Mouse (Mus musculus) neural tube, embryonic 13.5 days (tissue): Measurements from ENCODE around the gene Myo10. TPM values are rescaled to one million over a fixed set of nuclear protein-coding genes. Genes with fewer than 3 reads are reported as not detected.

ENCODE experiments used
- ATAC-seq: fragments of 200-750 bp; cut with Nextera tagmentation; 2 replicates; pipeline ENCODE4 v1.8.0; 2017; ENCODE audit warnings: low read depth, mild to moderate bottlenecking, moderate TSS enrichment, moderate library complexity
- H3K27ac ChIP-seq: fragments of 300-500 bp; sonication (generic); replicated peaks from 2 replicates; pipeline ENCODE4 v1.5.1; 2015; ENCODE audit warnings: moderate library complexity, mild to moderate bottlenecking, inconsistent platforms
- H3K27me3 ChIP-seq: fragments of 300-500 bp; sonication (generic); 2 replicates; pipeline ENCODE4 v1.6.1; 2015; ENCODE audit warnings: mild to moderate bottlenecking, inconsistent platforms
- H3K36me3 ChIP-seq: fragments of 300-500 bp; sonication (generic); 2 replicates; pipeline ENCODE4 v1.6.1; 2015; ENCODE audit warnings: mild to moderate bottlenecking, inconsistent platforms
- H3K4me1 ChIP-seq: fragments of 300-500 bp; sonication (generic); replicated peaks from 2 replicates; pipeline ENCODE4 v1.6.1; 2015; ENCODE audit warnings: inconsistent platforms
- H3K4me2 ChIP-seq: fragments of 300-500 bp; sonication (generic); 2 replicates; pipeline ENCODE4 v1.6.1; 2015; ENCODE audit warnings: inconsistent platforms, mild to moderate bottlenecking, moderate library complexity
- H3K4me3 ChIP-seq: fragments of 300-500 bp; sonication (generic); 2 replicates; pipeline ENCODE4 v1.5.1; 2015; ENCODE audit warnings: mild to moderate bottlenecking, inconsistent platforms
- H3K9ac ChIP-seq: fragments of 300-500 bp; sonication (generic); 2 replicates; pipeline ENCODE4 v1.6.1; 2015; ENCODE audit warnings: moderate library complexity, mild to moderate bottlenecking, inconsistent platforms
- H3K9me3 ChIP-seq: fragments of 300-500 bp; sonication (generic); 2 replicates; pipeline ENCODE4 v1.6.1; 2016; ENCODE audit warnings: inconsistent platforms
- WGBS: fragments of 180-500 bp; shearing (Covaris S2); methylation state at CpG from one replicate; pipeline ENCODE4 v1.1.7; 2015; 5-methylcytosine and 5-hydroxymethylcytosine counted together
- polyA plus RNA-seq: library from polyadenylated mRNA; unstranded; fragments of >200 nt; fragmentation: Nextera tagmentation; extraction: Ambion mirVana; gene quantifications from 2 replicates; pipeline ENCODE4 v1.2.1, GENCODE M21; 2015

Myo10 gene
- polyA plus RNA-seq, 1 experiment from 2014 or later: 23.7 TPM

DNA sequence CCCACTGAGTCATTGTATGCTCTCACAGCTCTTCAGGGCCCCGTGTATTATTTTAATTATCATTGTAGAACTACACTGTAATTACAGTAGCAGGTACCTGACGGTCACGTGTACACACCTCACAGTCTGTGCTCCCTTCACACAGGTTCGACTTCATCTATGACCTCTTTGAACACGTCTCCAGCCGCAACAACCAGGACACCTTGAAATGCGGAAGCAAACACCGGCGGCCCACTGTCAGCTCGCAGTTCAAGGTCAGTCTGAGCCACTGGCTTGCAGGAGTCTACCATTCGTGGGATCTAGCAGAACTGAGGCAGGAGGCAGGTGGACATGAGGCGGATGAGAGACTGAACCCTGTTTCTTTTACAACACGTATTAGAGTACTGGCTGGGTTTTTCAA lies 119.9 kb downstream of the Myo10 start:
- Histone ChIP-seq H3K4me3 (no peak overlapping the region), H3K27ac (no peak overlapping the region), H3K9ac (no peak overlapping the region), H3K36me3 (peaks cover 4% of the 10 kb centered on the region; the same call in 1 of the 2 replicates), H3K9me3 (no peaks in the 10 kb centered on the region), H3K4me1 (no peaks in the 10 kb centered on the region), H3K4me2 (no peak overlapping the region), H3K27me3 (no peaks in the 10 kb centered on the region)
- no peak for ATAC-seq
- 90% methylated on average over 13 of the region's 13 CpGs for WGBS

DNA sequence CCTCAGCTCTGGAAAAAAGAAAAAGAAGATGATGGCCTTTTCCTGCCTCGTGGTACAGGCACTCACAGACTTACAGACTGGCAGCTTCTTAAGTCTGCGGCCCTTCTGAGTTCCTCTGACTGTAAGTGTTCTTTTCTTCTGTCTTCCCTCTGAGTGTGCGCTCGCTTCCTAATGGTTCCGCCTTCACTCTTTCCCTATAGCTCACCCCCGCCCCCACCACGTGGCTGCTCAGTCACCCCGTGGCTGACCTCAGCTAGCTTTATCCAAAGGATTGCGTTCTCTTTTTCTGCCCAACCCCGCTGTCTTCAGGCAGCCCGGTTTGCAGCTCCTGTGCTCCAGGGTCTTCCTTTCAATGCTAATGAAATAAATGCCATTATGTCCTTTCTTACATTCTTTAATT lies 129.2 kb downstream of the Myo10 start:
- no peak overlapping the region for H3K27ac ChIP-seq

DNA sequence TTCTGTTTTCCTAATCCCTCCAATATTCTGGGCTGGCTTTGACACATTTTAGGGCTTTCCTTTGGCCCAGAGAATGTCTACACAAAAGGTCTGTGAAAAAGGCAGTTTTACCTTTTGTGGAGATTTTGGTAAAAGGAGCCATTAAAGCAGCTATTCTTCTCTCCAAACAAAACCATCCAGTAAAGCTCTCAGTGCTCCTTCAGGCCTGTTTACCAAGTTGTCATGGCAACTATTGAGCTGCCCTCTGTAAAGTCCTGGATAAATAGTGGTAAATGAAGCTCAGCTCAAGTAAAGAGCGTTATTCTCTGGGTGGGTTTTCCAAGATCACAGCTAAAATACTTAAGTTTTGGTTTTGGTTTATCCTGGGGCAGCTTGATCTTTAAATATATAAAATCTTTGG lies 130.3 kb downstream of the Myo10 start:
- Histone ChIP-seq H3K36me3 (no peaks in the 10 kb centered on the region), H3K27me3 (no peaks in the 10 kb centered on the region), H3K27ac (peak overlapping the region; percentile 91), H3K9ac (0 out of 2 replicates have a peak overlapping the region, but pooled peaks have one; percentile 51), H3K9me3 (no peaks in the 10 kb centered on the region), H3K4me1 (peaks cover 28% of the 10 kb centered on the region), H3K4me3 (peak overlapping the region; percentile 34), H3K4me2 (peak overlapping the region; percentile 50)
- no peak for ATAC-seq
- WGBS: 14% methylated on average over 1 of the region's 1 CpGs

More for the DNA sequence above, 129.2 kb downstream of the Myo10 start:
- 31% methylated on average over 11 of the region's 11 CpGs for WGBS
- Histone ChIP-seq H3K9ac (no peak overlapping the region), H3K9me3 (no peaks in the 10 kb centered on the region), H3K4me1 (peaks cover 28% of the 10 kb centered on the region), H3K36me3 (no peaks in the 10 kb centered on the region), H3K4me2 (no peak overlapping the region), H3K27me3 (no peaks in the 10 kb centered on the region), H3K4me3 (no peak overlapping the region)
- ATAC-seq: no peak

DNA sequence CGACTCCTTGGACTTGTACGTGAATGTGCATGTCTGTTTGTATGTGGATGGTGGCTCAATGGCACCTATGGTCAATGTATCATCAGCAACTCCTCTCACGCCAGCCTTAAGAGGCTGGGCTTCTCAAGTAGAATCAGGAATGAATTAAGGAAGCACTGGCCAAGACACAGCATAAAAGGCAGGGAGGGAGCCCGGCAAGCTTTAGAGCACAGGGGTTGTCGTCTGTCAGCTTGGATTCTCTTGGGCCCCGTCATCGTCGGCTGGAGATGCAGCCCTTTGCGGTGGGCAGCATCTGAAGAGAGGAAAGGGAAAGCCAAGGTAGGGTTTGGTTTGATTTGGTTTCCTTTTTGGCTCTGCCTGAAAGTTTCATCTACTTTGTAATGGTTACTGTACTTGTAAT lies 130.7 kb downstream of the Myo10 start:
- 10% methylated on average over 9 of the region's 9 CpGs for WGBS
- peaks cover 30% of the 10 kb centered on the region for H3K4me1 ChIP-seq
- peak overlapping the region; percentile 51 for H3K9ac ChIP-seq
- H3K4me3 ChIP-seq: peak overlapping the region; percentile 34
- peak overlapping the region; percentile 91 for H3K27ac ChIP-seq
- ATAC-seq: peak; percentile 36
- no peaks in the 10 kb centered on the region for H3K27me3 ChIP-seq
- peak overlapping the region; percentile 50 for H3K4me2 ChIP-seq
- no peaks in the 10 kb centered on the region for H3K9me3 ChIP-seq
- H3K36me3 ChIP-seq: no peaks in the 10 kb centered on the region

DNA sequence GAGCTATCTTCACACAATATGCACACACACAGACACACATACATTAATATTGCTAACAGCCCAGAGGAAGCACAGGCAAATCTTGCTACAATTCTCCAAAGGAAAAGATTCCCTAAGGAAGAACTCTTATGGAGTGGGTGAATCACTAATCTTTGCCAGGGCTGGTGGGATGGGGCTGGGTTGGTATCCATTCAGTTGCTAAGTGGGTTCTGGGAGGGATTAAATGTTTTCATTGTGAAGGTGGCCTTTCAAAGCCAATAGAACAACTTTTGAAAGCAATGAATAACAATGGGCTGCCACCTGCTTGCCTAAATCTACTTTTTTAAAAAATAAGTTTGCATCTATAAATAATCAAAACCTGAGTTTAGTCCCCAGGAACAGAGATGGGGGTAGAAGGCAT lies 131.6 kb downstream of the Myo10 start:
- peak overlapping the region; percentile 71; the same call in 1 of the 2 replicates for H3K9ac ChIP-seq

DNA sequence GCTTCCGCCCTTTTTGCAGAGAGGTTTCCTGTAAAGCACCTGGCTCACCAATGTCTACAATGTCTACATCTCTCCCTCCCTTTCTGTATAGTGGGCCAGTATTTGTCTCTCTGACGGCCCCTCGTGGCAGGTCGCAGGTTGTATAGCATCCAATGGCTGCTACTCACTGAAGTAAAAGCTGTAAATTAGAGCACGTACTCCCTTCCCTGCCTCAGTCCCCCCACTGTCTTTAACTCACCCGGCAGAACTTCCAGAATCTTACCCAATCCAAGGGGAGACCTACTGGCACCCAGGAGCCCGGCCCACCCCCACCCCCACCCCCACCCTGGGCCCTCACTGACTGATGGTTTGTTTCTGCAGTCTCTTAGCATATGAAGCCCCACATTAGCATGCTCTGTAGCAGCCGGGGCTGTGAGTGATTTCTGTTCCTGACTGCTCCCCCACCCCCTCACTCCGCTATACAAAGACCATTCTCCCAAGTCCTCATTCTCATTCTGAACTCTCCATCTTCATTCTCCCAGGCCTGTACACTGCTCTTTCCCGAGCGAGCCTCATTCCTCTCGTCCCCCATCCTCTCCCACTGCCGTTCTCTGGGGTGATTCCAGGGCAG lies 132.1 kb downstream of the Myo10 start:
- 7% methylated on average over 13 of the region's 13 CpGs for WGBS

More for the DNA sequence above, 131.6 kb downstream of the Myo10 start:
- H3K4me3 ChIP-seq: peak overlapping the region; percentile 34
- peak overlapping the region; percentile 91 for H3K27ac ChIP-seq
- no peaks in the 10 kb centered on the region for H3K9me3 ChIP-seq
- ATAC-seq: peak; percentile 17; the same call in 1 of the 2 replicates
- peaks cover 39% of the 10 kb centered on the region for H3K4me1 ChIP-seq
- H3K36me3 ChIP-seq: no peaks in the 10 kb centered on the region
- no peaks in the 10 kb centered on the region for H3K27me3 ChIP-seq
- peak overlapping the region; percentile 50 for H3K4me2 ChIP-seq

DNA sequence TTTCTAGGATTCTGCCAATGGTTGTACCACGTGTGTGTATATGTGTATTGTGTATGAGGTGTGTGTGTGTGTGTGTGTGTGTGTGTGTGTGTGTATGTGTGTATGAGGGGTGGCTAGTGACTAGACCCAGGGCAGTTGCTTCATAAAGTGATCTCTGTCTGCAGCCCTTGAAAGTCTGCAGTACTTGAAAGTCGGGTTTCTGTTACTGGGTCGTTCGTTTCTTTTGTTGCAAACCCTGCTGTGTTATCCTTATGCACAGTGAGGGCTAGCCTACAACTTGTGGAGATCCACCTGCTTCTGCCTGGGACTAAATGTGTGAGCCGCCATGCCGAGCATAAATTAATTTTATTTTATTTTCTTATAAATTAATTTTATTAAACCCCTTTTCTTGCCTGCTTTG lies 133.2 kb downstream of the Myo10 start:
- H3K27ac ChIP-seq: peak overlapping the region; percentile 91
- peaks cover 55% of the 10 kb centered on the region for H3K4me1 ChIP-seq
- no peak for ATAC-seq
- H3K4me2 ChIP-seq: peak overlapping the region; percentile 50
- peak overlapping the region; percentile 34 for H3K4me3 ChIP-seq
- 30% methylated on average over 6 of the region's 6 CpGs for WGBS
- H3K36me3 ChIP-seq: no peaks in the 10 kb centered on the region
- H3K27me3 ChIP-seq: no peaks in the 10 kb centered on the region
- peak overlapping the region; percentile 71 for H3K9ac ChIP-seq
- H3K9me3 ChIP-seq: no peaks in the 10 kb centered on the region

More for the DNA sequence above, 132.1 kb downstream of the Myo10 start:
- H3K4me3 ChIP-seq: peak overlapping the region; percentile 34
- peak overlapping the region; percentile 50 for H3K4me2 ChIP-seq
- H3K4me1 ChIP-seq: peaks cover 44% of the 10 kb centered on the region
- peak overlapping the region; percentile 91 for H3K27ac ChIP-seq
- peak overlapping the region; percentile 71 for H3K9ac ChIP-seq
- no peaks in the 10 kb centered on the region for H3K9me3 ChIP-seq
- H3K27me3 ChIP-seq: no peaks in the 10 kb centered on the region
- ATAC-seq: peak; percentile 85
- H3K36me3 ChIP-seq: no peaks in the 10 kb centered on the region

DNA sequence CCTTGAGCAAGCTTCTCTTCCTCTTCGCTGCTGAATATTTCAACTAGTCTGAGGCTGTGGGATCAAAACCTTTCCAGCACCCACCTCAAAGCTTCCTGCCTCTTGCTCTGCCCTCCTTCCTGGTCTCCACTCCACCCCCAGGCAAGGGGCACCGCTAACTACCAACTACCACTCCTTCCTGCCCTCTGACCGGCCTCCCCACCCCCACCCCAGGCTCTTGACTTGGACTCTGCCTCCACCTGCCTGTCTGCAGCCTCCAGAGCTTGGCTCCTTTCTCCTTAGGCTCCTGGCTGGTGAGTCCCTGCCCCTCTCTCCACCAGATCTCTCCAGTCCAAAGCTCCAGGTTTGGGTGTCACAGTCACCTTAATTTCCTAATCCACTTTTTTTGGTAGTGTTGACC lies 133.7 kb downstream of the Myo10 start:
- ATAC-seq: no peak
- peaks cover 59% of the 10 kb centered on the region for H3K4me1 ChIP-seq
- 42% methylated on average over 3 of the region's 3 CpGs for WGBS
- H3K9me3 ChIP-seq: no peaks in the 10 kb centered on the region
- H3K27me3 ChIP-seq: no peaks in the 10 kb centered on the region
- H3K4me2 ChIP-seq: peak overlapping the region; percentile 50
- peak overlapping the region; percentile 26; the same call in 1 of the 2 replicates for H3K9ac ChIP-seq
- peak overlapping the region; percentile 34 for H3K4me3 ChIP-seq
- H3K27ac ChIP-seq: 0 out of 2 replicates have a peak overlapping the region, but pooled peaks have one; percentile 91
- no peaks in the 10 kb centered on the region for H3K36me3 ChIP-seq

DNA sequence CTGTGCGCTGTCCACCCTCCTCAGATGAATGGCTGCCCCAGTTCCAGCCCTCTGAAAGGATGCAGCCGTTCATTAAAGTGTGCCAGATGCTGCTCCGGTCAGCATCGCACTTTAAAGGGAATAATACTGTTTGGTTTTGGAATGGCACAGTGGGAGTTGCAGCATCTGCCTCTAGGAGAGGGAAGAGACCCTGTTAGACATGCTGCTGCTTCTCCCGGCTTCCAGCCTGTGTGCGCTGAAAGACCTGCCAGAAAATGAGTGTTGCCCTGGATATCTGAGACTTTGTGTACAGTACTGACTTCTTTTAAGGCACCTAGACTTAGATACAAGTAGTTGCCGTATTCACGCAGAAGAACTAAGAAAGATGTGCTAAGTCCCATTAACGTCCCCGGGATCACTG lies 135.7 kb downstream of the Myo10 start:
- WGBS: 24% methylated on average over 10 of the region's 10 CpGs
- Histone ChIP-seq H3K4me2 (peak overlapping the region; percentile 41), H3K27ac (peak overlapping the region; percentile 74), H3K9me3 (no peaks in the 10 kb centered on the region), H3K9ac (peak overlapping the region; percentile 38; the same call in 1 of the 2 replicates), H3K4me1 (peaks cover 67% of the 10 kb centered on the region), H3K36me3 (no peaks in the 10 kb centered on the region), H3K4me3 (no peak overlapping the region), H3K27me3 (no peaks in the 10 kb centered on the region)
- ATAC-seq: no peak

DNA sequence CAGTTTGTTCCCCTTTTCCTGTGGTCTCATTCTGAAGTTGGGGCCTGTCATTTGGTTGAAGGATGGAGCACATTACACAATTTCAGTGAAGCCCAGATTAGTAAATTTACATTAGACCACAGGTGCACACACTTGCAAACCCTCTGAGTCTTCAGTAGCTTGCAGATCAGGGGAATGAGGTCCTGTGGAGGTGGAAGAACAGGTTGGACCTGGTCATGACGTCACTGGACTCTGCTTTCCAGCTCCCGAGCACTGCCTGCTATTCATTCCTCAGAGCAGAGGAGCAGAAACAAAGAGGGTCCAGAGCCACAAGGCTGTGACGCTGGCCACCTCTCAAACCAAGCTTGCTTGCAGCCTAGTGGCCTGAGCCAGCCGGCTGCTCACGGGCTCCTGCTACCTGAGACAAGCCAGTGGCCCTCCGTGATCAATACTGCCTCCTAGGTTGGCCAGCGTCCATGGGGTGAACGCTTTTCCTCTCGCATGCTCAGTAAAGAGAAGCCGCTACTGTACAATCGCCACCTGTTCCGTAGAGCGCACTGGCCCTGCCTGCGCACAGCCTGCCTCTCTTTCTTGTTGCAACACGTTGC lies 136.3 kb downstream of the Myo10 start:
- Histone ChIP-seq H3K4me1 (peaks cover 68% of the 10 kb centered on the region), H3K4me2 (peak overlapping the region; percentile 41), H3K27ac (peak overlapping the region; percentile 74), H3K9ac (peak overlapping the region; percentile 38), H3K27me3 (no peaks in the 10 kb centered on the region), H3K9me3 (no peaks in the 10 kb centered on the region), H3K36me3 (no peaks in the 10 kb centered on the region), H3K4me3 (peak overlapping the region; percentile 14)
- ATAC-seq: no peak
- WGBS: 37% methylated on average over 15 of the region's 15 CpGs

DNA sequence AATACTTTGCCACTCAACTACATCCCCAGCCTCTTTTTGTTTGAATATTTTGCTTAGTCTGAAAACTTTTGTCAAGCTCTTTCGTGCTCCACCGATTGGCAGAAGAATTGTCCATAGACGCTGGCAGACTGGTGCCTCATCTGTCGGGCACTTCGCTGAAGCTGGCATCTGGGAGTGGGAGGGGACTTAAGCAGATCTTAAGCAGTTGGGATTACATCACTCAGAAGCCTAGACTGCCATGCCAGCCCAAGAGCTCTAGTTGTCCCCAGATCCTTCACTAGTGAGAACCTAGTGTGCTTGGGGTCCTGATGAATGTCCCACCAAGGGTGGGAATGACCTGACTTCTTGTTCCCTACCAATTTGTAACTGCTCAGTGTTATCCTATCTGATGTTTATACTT lies 138.0 kb downstream of the Myo10 start:
- no peaks in the 10 kb centered on the region for H3K9me3 ChIP-seq
- peak overlapping the region; percentile 41 for H3K4me2 ChIP-seq
- H3K4me3 ChIP-seq: no peak overlapping the region
- peak overlapping the region; percentile 89 for H3K27ac ChIP-seq
- no peaks in the 10 kb centered on the region for H3K36me3 ChIP-seq
- WGBS: 46% methylated on average over 5 of the region's 5 CpGs
- H3K4me1 ChIP-seq: peaks cover 73% of the 10 kb centered on the region
- H3K27me3 ChIP-seq: no peaks in the 10 kb centered on the region
- no peak for ATAC-seq
- H3K9ac ChIP-seq: peak overlapping the region; percentile 31; the same call in 1 of the 2 replicates

DNA sequence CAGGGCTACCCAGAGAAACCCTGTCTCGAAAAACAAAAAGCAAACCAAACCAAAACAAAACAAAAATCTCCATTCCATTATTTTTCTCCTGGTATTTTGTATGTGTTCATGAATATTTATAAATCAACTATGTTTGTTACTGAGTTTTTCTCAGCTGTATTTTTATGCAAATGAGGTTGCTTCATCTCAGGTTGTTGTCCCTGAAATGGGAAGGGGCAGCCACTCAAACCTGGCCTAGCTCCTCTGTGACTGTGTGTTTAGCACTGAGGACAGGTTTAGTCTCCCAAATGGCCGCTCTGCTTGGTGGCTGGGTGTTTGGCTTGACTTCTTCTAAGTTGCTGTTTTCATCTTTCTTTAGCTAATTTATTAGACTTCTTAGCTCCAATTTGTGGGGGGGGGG lies 138.7 kb downstream of the Myo10 start:
- Histone ChIP-seq H3K4me2 (peak overlapping the region; percentile 41), H3K4me3 (no peak overlapping the region), H3K36me3 (no peaks in the 10 kb centered on the region), H3K27ac (peak overlapping the region; percentile 89), H3K9me3 (no peaks in the 10 kb centered on the region), H3K9ac (peak overlapping the region; percentile 49; the same call in 1 of the 2 replicates), H3K4me1 (peaks cover 80% of the 10 kb centered on the region), H3K27me3 (no peaks in the 10 kb centered on the region)
- 36% methylated on average over 2 of the region's 2 CpGs for WGBS
- ATAC-seq: no peak
